Mouse (Mus musculus) kidney, adult 18-20 months (tissue): ENCODE data around the gene Otx1.

ENCODE experiments used
- DNase-seq: peaks from one replicate; pipeline ENCODE4 v3.0.0; 2021

Otx1 gene

DNA sequence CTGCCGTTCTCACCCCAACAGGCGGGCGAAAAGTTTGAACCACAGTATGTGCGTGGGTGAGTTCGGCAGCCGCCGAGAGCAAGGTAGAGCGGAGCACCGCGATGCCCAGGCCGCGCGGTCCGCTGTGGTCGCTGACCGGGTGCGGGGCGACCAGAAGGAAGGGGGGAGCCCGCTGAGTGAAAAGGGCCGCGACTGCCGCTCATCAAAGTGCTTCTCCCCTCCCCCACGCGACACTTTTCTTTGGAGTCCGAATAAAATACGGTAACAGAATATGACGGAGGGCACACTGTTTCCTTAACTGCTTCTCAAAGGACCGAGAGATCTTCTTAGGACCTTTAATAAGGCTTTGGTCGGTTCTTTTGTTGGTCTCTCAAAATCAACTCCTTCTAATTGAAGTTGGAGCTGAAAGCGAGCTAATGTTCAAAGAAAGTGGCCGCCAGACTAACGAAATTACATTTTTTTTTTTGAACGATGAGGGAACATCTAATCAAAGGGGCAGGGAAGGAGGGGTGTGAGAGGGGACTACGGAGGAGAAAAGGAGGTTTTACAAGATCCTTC lies at the start of gene Otx1:
Otx1 (minus strand) TSS at position 115 of the 558 bp plus-strand sequence.
- peak; percentile 42 for DNase-seq

DNA sequence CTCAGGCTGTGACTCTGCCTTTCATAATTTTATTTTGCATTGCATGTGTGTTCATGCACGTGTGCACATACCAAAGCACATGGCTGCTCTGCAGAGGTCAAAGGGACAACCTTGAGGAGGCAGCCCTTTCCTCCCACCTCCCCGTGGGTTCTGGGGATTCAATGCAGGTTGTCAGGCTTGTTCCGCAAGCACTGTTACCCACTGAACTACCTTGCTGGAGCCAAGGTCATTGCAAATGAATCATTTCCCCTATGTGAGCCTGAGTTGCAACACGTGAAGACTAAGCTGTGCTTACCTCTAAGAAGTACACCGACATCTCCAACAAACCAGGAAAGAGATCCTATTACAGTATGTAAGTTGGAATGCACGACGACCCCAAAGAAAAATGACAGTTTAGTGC lies 48.2 kb upstream of the Otx1 start:
- no peak for DNase-seq

DNA sequence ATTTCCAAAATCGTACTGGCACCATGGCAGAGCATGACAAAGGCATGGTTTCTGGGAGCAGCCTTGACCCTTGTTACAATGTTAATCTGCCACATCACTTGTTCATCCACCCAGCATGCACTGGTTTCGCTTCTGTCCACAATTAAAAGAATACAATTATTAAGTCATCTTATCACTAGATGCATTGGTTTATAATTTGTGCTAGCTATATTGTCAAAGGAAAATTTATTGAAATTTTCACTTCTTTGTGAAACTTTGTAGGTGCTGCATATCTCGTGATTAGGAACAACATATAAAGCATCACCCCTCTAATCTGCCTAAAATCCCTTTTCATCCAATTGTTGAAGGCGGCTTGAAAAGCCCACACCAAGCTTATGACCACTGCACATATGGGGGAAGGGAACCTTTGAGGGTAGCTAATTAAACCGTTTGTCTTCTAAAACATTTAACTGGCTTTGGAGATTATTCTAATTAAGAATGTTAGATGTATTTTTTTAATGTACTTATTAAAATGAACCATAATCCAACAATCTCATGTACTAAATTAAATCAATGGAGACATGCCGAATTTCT lies 37.2 kb upstream of the Otx1 start:
- DNase-seq, result no peak

DNA sequence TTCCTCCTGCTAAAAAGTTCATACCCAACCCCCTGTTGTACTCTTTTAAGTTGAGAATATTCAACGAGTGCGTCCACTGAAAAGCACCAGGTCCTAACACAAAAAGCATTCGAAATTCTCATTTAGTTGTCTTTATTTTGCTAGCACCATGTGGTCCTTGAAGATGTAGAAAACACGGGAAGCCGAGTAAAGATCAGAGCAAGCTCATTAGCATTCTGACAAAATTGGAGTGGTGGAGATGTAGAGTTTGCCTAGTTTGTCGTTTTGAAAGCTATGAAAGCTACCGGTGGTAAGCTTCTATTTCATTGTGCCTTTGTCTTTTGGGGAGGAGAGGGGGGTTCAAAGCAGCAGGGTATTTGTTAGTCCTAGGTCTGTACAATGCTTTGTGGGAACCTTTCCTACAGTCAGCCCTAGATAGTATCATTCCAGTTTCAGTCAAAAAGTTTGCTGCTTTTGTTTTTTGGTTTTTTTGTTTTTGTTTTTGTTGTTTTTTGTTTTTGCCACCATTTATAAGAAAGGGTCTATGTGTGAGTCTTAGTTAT lies 31.9 kb upstream of the Otx1 start:
- no peak for DNase-seq

DNA sequence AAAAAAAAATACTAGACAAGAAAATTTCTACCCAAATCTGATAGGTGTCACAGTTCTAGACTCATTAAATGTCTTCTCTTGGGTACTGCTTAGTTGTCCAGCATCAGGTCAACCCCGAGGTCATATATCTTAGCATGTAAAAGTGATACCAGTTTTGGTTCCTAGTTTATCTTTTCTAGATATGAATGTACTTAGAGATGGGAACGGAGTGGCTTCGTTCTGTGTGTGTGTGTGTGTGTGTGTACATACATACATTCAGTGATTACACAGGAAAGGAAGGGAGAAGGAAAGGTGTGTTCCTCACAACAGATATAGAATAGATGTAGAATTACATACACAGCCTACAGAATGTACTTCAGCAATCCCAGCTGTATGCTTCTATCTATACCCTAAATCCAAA lies 30.9 kb upstream of the Otx1 start:
- no peak for DNase-seq

DNA sequence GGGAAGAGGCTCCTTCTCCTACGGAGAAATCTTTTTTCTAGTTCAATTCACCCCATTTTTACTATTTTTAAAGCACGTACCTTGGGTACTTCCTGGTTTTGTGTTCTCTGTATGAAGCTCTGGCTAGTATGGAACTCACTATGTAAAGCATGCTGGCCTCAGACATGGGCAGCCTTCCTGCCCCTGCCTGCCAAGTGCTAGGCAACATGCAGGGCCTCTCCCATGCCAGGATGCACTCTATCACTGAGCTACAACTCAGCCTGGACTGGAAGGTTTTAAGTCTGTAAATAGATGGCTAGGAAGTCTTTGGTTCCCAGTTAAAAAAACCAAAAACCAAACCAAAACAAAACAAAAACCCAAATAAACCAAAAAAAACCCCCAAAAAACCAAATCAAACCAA lies 17.9 kb upstream of the Otx1 start:
- no peak for DNase-seq

DNA sequence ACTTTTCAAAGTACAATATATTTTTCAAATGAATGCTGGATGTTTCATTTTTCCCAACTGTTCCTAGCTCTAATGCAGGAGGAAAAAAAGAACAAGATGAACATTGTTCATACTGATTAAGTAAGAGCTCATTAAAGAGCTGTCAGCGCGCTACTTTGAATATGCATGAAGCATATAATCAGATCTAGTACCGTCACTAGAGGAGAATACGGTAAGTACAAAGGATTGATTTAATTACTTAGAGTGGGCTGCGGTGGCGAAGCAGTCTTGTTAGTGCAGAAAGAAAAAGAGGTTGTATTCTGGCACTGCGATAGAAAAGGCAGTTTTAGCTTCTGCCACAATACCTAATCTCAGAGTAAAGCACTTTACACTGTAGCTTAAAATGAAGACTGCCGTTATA lies 14.7 kb upstream of the Otx1 start:
- no peak for DNase-seq

DNA sequence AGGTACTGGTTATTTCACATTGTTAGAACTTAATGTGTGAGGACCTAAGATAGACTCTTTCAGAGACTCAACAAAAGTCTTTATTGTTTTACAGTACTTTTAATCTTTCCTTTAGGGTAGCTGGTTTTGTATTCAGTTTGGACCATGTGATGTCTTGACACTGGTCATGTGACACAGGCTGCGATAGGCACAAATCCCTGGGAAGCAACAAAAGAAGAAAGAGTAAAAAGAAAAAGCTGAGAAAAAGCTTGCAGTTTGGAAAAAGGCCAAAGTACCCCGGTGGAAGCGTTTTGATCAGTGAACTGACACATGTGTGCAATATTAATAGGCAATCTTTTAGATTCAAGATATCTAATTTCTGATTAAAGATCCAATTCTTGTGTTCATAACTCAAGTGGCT lies 13.6 kb upstream of the Otx1 start:
- DNase-seq, result no peak

DNA sequence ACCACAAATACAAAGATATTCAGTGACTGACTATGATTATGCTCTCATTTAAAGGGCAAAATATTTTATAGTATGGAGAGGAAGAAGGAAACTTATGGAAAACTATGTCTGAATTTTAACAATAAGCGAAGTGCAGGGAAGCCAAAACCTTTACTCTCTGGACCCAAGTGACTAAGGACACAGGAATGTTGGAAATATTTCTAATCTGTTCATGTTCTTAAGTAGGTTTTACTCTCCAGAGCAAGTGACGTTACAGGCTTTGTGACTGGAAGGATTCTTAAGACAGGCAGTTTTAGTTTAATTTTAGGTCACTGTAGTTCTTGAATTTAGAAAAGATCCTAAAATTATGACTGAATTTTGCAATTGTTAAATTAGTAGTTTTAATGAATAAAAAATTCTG lies 6.1 kb upstream of the Otx1 start:
- DNase-seq, result no peak

DNA sequence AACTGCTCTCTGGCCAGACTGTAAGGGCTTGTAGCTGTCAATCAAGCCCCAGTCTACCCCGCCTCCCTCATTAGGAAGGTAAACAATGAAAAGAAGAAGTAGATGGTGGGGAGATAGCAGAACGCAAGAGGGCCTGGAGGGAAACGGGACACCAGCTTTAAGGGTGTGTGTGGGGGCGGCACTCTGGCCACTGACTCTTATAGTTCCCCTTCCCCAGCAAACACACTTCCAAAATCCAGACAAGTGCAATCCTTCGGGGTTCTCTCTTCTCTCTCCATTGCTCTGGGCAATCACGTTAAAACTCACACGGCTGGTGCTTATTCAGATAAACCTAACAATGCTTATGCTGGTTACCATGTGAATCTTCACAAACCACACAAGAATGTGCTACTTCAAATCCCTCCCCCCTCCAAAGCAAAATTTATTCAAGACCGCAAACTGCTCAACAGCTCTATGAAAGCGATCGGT lies 5.5 kb upstream of the Otx1 start:
- DNase-seq, result no peak

DNA sequence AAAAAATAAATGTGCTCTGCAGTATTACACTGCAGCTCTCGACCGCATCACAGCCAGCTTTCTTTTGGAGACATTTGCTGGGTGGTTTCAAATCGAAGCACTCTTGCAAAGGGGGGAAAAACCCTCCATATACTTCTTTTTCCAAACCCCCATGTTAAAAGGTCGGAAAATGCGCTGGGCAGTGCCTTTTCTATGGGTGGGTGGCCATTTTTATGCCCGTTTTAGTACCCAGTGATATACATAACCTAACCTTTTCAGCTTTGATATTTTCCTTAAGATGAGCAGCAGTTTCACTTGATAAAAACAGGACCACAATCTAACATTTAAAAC lies 5.0 kb upstream of the Otx1 start:
- DNase-seq, result no peak

DNA sequence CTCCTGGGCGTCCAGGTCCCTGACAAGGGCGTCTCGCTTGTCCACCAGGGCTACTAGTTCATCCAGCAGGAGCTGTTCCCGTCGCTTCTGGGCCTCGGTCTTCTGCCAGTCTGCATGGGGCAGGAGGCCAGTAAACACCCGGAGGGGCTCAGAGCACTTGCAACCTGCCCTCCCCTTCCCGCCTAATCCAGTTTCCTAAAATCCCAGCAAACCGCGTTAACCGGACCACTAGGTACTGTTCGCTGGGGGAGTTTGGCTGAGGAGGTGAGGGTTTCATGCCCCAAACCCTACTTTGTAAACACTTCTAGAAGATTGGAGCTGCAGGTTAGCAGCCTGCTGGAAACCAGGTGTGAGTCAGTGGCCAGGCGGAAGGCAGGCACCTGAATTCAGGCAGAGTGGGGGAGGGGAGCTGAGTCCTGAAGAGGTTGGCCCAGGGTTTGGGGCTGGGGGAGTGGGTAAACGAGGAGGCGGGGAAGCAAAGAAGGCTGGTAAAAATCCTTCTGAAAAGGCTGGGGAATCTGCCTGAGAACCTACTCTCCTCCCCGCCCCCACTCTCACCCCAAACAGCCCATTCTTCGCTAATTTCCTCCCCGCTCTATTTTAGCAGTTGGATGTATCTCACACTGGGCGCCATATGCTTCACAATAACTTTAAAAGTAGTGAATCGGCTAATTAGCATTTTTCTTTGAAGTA lies 4.5 kb upstream of the Otx1 start:
- DNase-seq, result no peak

DNA sequence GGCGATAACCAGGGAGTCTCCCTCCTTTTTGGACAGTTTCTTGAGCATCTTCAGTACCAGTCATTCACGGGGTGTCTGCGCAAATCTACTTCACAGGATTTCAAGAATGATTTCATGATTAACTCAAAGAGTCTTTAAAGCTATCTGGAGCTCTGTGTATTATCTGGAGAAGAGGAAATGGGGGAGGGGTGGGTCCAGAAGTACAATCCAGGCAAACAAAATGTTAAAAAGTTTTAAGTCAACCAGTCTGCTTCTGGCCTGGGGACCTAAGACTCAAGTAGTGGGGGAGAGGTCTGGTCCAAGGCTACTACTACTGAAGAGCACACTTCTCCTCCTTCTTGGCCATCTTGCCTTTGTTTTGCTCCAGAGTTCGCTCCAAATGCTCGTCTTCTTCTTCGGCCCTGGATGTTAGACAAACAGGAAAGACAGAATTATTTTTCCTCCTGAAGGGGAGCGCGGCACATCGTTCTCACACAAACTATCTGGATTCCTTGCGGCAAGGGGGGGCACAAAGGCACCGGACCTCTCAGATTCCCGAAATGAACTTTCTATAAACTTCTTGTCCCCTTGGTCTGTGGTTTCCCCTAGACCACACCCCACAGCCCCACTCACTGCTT lies 3.9 kb upstream of the Otx1 start:
- DNase-seq, result no peak

DNA sequence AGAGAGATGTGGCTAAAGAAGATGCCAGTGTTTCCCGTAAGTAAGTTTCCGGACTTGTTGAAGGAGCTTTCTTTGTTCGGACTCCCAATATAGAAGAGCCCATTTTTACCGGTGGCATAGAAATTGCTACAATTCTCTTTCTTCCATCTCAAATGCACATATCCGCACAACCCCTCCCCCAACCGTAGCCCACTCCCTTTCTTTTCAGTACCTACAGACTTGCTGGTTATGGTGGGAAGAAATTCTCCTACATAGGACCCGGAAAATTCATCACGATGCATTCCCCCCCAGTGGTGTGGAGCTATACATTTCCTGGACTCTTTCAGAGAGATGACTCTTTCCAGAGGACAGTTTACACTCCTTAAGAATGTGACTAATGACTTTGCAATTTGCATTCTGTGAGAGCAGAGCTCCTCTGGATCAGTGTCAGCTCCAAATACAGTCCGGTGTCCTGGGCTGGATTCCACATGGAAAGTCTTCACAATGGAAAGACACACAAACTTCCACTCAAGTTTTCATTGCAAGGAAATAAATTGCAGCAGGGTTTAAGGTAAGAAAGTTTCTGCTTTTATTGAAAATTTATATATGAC lies 2.7 kb upstream of the Otx1 start:
- no peak for DNase-seq

DNA sequence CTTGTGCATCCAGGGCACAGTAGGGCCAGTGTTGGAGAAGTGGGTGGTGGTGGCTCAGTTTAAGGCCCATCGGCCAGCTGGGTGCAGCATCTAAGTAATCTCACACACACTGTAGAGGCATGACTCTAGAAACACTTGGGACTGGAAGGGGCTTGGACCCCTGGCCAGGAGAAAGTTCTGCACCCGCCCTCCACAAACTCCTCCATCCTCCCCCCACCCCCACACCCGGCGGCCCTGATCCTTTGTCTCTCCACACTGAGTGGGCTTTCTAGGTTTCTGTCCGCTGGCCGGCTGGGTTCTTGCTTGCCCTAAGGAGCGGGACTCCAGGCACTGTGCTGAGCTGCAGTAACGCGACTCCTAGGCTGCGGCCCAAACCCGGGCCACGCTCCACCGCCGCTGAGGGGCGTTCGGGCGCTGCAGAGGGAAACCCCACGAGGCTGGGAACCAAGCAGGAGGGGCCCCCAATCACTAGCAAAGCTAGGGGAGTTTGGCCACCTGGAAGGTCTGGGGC lies 1.7 kb upstream of the Otx1 start:
- no peak for DNase-seq

DNA sequence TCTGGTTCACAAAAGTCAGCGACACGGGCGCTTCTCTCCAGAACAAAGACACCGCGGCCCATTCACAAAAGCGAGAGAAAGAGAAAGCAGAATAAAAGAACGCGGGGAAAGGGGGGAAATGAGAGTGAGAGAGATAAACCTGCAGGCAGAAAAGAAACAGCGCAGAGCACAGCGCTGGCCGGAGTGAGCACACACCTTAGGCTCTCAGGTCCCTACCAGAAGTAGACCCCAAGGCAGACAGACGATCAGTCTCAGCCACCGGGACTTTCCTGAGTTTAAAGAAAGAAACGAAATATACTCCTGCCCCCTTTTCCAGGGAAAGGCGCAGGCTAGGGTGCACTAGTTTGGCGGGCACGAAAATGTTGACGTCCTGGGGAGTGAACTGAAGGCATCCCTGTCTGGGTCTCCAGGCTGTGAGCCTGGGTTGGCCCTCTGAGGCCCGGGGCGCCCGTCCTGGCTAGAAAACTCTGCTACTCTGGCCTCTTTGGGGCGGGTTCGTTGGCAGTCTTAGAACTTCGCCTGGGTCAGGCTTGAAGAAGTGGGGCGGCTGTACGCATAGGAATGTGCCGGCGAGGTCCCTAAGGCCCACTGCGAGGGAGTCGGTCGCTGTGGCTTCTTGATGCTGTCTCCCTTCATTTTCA lies 764 bp upstream of the Otx1 start:
- peak; percentile 46 for DNase-seq

DNA sequence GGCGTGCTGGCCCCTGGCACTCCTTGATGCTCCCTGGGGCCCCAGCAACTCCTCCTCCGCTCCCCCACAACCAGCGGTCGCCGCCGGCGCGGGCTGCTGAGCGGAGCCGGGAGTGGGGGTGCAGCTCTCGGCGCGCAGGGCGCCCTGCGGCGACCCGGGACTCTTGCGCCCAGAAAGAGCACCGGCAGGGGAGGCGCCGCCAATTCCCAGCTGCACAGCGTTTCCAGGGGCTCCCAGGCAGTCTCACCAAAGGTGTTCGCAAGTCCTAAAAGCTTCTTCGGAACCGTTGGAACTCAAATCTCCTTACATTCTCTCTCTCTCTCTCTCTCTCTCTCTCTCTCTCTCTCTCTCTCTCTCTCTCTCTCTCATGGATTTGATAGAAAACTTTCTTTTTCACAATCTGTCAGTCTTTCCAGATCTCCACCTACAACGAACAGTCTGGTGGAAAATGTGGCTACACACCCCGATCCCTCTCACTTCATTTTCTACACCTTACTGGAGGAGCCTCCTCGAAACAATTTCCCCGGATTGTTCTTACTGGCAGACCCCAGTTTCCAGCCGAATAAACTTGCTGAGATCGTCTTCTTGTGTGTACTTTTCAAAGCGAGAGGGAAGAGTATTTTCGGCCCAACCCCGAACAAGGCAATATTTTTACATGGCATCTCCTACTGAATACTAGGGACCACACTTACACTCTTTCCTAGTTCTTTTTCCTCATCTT lies 475 bp downstream of the Otx1 start:
- DNase-seq, result peak; percentile 51

DNA sequence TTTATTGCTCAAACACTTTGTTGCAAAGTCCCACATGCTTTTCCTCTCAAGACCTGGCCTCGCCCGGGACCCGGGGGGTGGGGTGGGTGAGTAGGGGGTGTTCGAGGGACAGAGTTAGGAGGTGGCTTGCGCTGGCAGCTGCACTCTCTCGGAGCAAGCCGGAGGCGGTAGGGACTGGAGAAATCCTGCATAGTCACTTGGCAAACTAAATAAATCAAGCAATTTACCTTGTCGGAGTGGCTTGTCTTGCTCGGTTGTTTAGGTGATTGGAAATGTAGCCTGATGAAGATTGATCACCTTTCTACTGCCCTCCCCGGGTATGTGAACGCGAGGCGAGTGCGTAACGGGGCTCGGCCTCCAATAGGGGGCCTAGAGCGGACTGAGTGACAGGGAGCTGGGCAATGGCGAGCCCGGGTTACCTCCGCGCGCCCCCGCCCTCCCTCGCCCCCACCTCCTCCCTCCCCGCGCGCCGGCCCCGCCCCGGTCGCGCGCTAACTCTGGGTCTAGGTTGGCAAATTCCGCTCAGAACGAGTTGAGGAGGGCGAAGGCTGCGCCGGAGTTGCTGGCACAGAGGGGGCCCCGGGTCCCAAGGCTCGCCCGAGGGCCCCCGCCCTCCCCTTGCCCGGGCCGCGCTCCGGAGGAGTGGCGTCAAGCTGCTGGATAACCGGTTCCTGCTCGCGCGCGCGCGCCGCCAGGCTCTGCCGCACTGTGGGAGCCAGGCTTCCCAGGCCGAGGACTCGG lies 1.2 kb downstream of the Otx1 start:
- DNase-seq, result peak; percentile 54

DNA sequence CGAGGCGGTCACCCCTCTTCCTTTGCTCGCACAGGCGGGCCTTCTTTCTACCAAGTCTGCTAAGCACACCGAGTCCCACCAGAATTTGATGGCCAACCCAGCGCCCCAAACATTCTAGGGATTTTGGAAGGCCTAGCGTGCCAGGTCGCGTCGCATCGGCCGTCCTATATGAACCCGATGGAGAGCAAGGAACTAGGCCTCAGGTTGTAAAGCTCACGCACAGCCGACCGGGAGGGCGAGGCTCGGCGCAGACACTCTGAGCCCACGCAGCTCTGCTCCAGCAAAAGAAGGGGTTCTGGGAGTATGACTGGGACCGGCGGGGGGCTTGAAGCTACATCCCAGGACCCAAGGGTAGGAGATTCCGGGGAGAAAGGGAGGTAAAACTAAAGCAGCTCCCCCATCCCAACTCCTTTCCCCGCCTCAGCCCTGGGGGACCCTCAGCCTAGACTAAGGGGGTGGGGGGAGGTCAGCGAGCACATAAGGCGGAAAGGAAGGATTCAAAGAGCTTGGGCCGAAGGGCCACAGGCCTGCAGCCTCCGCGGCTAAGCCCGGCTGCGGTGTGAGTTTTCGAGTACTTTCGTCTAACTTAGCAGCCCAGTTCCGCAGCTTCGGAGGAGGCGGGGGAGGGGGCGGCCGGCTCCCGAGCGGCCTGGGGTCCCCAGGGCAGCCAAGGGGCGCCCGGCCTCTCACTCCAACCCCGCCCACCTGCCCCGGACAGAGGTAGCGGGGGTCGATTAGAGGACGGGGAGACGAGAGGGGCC lies 2.2 kb downstream of the Otx1 start:
- peak; percentile 28 for DNase-seq
